Mouse (Mus musculus) central nervous system, embryonic 14 days (tissue): Measurements from ENCODE around the gene Kcnip1. TPM values are rescaled to one million over a fixed set of nuclear protein-coding genes. Genes with fewer than 3 reads are reported as not detected.

Source experiments
- polyA plus RNA-seq: library from polyadenylated mRNA; depleted of rRNA; stranded (reverse); fragments of >200 nt; gene quantifications from 2 replicates; pipeline ENCODE4 v1.2.3, GENCODE M21; 2012; rRNA removed

Kcnip1 gene
- 42.8 and 43.8 TPM in 2 replicates for polyA plus RNA-seq

DNA sequence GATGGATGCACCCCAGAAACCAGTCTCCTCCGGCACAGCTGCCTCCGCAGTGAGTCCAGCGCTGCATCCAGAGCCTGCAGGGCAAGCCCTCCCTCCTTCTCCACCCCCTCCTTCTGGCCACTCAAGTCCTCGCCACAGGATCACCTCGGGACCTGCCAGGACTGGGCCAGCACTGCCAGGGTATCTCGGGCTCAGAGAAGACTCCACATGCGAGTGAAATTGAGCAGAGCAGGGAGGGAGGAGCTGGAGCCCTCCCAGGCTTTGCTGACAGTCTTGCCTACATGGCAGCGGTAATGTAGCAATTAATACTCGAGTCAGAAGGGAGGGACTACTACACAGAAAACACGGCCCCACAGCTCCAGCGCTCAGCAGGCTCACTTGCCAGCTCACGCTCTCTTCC lies at the start of gene Kcnip1:
Kcnip1 (minus strand) TSS at position 215 of the 400 bp plus-strand sequence.

DNA sequence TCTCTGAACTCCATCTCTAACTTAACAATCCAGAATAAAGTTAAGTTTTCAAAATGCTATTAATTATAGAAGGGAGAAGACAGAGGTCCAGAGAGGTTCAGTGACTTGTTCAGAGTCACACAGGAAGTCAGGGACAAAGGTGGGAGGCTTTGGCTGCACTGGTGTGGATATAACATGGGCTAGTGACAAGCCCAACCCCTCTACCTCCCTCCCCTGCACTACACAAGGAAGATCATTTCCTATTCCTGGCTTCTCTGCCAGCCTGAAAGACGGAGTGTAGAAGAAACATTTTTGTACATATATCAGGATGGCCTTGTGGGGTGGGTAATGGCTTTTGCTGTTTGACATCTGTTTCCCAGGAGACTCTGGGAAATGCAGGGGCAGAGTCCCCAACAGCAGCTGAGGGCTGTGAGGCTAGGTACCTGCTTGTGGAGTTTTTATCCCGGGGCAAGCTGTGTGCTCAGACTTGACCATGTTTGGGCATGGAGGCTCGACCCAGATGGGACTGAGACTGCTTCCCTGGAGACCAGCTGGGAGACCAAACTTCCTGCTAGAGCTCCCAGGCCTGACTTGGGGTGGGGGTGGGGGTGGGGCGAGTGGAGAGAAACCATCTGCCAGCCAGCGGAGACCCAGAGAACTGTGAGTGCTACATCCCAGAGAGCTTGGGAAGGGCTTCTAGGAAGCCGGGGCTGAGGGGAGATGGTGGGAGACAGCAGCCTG lies 30.1 kb downstream of the Kcnip1 start, which contains the start of gene Kcnmb1:
Kcnmb1 (plus strand) TSS at position 326 of the 720 bp plus-strand sequence.

DNA sequence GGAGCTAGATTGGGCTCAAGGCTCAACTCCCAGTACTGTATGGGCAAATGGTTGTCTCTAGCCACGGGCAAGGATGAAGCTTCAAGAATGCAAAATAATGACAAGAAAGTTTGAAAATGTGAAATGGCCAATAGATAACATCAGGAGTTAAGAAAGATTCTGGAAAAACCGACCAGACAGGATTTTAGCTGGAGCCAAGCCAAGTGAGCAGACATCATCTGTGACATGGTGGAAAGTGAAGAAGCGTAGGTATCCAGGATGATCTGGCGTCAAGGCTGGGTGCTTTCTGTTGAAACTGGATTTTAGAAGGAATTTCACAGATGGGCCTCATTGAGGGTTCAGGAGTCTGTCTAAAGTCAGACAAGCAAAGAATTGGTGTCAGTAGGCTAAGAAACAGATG lies 394.0 kb downstream of the Kcnip1 start, which contains the start of gene D130052B06Rik:
D130052B06Rik (plus strand) TSS at position 317 of the 400 bp plus-strand sequence.

Other genes starting within 250 kb of the Kcnip1 start
- gene Kcnmb1, start 30.1 kb downstream of the Kcnip1 start, polyA plus RNA-seq: 0.11 and 0.13 TPM in 2 replicates
- gene Lcp2, start 53.8 kb upstream of the Kcnip1 start, polyA plus RNA-seq: 2.7 TPM in 2 replicates
- 0.16 and 0.77 TPM in 2 replicates for gene 4930469K13Rik, start 105.4 kb upstream of the Kcnip1 start, polyA plus RNA-seq
- 0.08 TPM in 1 of 2 replicates, not detected in the other for gene Foxi1, start 214.9 kb upstream of the Kcnip1 start, polyA plus RNA-seq